Mouse (Mus musculus): ENCODE data around the gene Armt1. TPM values are rescaled to one million over a fixed set of nuclear protein-coding genes. Genes with fewer than 3 reads are reported as not detected.
"Not testable (repeated sequence)": the region's sequence is repeated elsewhere in the genome, so short reads cannot be mapped to it uniquely, and the experiment has no call there.

Gene Armt1
- total RNA-seq, 1 experiment from 2014 or later = 40.4 TPM

GRCm38 (mm10) chr10:4431746-4432122, 533 bp upstream of the Armt1 start:
- no peak for ATAC-seq (ENCODE audit: extremely low read depth, insufficient number of reproducible peaks, low FRiP score, poor library complexity, severe bottlenecking)

DNA sequence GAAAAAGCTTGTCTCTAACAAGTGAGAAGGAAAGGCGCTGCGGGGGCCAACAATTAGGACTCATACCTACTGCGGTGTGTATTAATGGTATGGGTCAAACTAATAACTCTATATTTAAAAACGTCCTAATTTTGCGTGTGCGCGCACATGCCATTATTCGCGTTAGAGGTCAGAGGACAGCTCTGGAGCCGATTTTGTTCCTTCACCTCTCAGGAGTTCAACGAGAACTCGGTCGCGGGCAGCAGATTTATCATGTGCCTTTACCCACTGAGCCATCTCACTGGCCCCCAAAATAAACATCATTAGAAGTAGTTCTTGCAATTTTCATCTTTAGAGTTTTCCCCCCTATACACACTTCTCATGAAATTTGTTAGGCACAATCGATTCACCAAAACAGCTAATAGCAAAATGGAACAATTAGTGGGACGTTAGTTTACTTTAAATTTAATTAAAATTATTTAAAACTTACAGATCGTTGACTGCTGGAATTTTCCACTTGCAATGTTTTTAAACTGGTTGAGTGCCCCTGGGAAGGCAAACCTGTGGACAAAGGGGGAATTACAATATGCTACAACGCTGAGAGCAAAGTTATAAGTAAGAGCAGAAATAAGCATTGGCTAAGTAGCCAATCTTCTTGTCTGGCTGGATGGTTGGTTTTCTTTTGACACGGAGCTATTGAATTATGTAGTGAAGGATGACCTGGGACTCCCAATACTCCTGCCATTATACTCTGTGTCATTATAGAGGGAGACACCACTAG, 909 bp downstream of the Armt1 start:
- ATAC-seq (ENCODE audit: extremely low read depth, insufficient number of reproducible peaks, low FRiP score, poor library complexity, severe bottlenecking) = no peak

- not testable (repeated sequence) for ATAC-seq (ENCODE audit: extremely low read depth, insufficient number of reproducible peaks, low FRiP score, poor library complexity, severe bottlenecking)
Measured at GRCm38 (mm10) chr10:4433871-4434270, 1.6 kb downstream of the Armt1 start.

GRCm38 (mm10) chr10:4435416-4435815, 3.1 kb downstream of the Armt1 start:
- no peak for ATAC-seq (ENCODE audit: extremely low read depth, insufficient number of reproducible peaks, low FRiP score, poor library complexity, severe bottlenecking)

GRCm38 (mm10) chr10:4456409-4456808, 24.1 kb downstream of the Armt1 start:
- peak; percentile 45; the same call in 1 of the 2 replicates for ATAC-seq (ENCODE audit: extremely low read depth, insufficient number of reproducible peaks, low FRiP score, poor library complexity, severe bottlenecking)

DNA sequence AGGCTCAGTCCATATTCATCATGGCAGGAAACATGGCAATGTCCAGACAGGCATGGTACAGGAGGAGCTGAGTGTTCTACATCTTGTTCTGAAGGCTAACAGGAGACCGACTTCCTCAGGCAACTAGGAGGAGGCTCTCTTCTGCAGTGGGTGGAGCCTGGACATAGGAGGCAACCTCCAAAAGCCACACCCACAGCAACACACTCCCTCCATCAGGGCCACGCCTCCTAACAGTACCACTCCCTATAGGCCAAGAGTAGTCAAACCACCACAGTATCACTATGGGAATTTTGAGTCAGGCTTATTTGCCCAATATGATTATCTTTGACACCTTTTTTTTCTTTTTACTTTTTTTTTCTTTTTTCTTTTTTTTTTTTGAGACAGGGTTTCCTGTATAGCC, 27.9 kb downstream of the Armt1 start:
- no peak for ATAC-seq (ENCODE audit: extremely low read depth, insufficient number of reproducible peaks, low FRiP score, poor library complexity, severe bottlenecking)

DNA sequence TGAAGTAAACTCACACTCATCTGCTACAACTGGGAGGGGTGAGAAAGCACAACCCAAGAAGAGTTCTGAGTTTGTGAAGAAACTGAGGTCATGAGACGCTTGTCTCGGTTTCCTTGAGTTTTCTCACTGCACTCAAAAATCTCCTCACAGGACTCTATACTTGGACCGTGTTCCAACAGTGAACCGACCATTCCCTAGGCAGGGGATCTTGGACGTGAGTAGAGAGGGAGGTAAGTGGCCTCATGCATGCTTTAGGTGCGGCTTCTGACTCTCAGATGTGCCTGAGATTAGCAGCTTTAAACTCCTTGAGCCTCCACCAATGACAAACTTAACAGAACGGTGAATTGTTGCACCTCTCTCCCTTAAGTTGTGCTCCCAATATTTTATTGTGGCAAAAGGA, 33.5 kb downstream of the Armt1 start:
- no peak for ATAC-seq (ENCODE audit: extremely low read depth, insufficient number of reproducible peaks, low FRiP score, poor library complexity, severe bottlenecking)

DNA sequence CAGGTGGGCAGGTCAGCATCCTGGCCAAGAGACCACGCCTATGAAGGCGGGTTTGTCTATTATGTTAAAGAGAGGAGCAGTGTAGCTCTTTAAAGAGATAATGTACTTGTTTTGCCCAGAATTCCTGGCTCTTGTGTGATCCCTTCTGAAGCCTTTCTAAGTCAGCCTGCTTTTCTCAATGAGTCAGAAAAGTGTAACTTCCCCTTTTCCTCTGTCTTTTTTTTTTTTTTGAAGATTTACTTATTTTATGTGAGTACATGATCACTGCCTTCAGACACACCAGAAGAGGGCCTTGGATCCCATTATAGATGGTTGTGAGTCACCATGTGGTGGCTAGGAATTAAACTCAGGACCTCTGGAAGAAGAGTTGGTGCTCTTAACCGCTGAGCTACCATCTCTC, 37.1 kb downstream of the Armt1 start:
- no peak for ATAC-seq (ENCODE audit: extremely low read depth, insufficient number of reproducible peaks, low FRiP score, poor library complexity, severe bottlenecking)

DNA sequence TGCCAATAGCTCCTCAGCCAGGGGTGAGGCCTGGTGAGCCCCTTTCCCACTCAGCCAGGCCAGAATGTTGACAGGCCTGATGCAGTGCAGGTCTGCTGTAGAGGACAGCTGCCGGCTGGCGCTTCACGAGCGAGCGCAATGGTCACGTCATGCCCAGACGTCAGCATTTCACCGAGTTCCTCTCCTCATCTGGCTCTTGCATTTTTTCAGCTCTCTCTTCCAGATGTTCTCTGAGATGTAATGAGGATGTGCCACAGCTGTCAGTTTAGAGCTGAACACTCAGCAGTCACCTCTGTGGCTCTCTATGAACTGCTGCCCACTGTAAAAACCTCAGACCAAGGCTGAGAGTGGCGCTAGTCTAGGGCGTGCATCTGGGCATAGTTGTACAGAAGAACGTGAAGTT, 41.3 kb downstream of the Armt1 start:
- ATAC-seq (ENCODE audit: extremely low read depth, insufficient number of reproducible peaks, low FRiP score, poor library complexity, severe bottlenecking) = no peak

- ATAC-seq (ENCODE audit: extremely low read depth, insufficient number of reproducible peaks, low FRiP score, poor library complexity, severe bottlenecking) = no peak
Measured at GRCm38 (mm10) chr10:4475431-4475830, 43.2 kb downstream of the Armt1 start.

- no peak for ATAC-seq (ENCODE audit: extremely low read depth, insufficient number of reproducible peaks, low FRiP score, poor library complexity, severe bottlenecking)
Measured at GRCm38 (mm10) chr10:4476604-4477003, 44.3 kb downstream of the Armt1 start.

GRCm38 (mm10) chr10:4480929-4481328, 48.7 kb downstream of the Armt1 start:
- no peak for ATAC-seq (ENCODE audit: extremely low read depth, insufficient number of reproducible peaks, low FRiP score, poor library complexity, severe bottlenecking)

GRCm38 (mm10) chr10:4481695-4482094, 49.4 kb downstream of the Armt1 start:
- ATAC-seq (ENCODE audit: extremely low read depth, insufficient number of reproducible peaks, low FRiP score, poor library complexity, severe bottlenecking) = no peak

DNA sequence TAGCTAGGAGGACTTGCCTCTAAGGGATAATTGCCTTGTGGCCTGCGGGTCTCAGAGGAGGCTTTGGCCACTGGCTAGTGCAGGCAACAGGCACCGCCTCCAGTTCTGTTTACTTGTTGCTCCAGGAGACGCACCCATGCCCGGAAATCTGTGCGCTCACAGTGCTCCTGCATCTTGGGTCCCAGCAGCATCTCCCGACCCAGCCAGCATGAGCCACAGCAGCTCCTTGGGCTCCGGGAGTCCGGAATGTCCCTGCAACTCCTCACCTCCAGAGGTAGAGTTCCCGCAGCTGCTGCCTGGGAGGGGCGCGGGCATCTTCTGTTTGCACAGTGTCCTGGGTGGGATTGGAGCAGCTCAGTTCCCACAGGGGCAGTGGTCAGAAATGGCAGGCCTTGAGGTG, 50.1 kb downstream of the Armt1 start, which contains the start of gene Ccdc170:
Ccdc170 (plus strand) TSS at position 148 of the 400 bp plus-strand sequence.
- no peak for ATAC-seq (ENCODE audit: extremely low read depth, insufficient number of reproducible peaks, low FRiP score, poor library complexity, severe bottlenecking)

DNA sequence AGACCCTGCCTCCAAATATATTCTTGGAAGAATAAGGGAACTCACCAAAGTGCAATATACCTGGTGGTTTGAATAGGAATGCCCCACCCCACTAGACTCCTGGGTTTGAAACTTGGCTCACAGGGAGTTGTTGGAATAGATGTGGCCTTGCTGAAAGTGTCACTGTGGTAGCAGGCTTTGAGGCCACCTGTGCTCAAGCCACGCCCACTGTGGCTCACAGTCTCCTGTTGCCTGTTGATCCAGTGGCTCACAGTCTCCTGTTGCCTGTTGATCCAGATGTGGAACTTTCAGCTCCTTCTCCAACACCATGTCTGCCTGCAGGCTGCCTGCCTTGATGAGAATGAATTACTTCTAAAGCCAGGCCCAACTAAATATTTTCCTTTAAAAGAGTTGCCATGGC, 51.6 kb downstream of the Armt1 start:
- ATAC-seq (ENCODE audit: extremely low read depth, insufficient number of reproducible peaks, low FRiP score, poor library complexity, severe bottlenecking) = no peak

DNA sequence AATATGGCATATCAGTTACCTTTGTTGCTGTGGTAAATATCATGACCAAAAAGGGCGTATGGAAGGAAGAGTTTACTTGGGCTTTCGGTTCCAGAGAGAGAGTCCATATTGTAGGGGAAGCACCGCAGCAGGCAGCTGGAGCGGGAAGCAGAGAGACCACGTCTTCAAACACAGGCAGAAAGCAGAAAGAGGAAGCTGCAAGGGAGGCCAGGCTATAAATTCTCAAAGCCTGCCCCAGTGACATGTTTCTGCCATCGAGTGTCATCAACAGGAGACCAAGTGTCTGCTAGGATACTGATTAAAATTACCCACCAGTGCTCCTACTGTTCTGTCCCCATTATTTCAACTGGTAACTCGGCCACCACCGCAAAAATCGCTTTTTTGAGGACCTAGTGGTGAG, 52.7 kb downstream of the Armt1 start:
- ATAC-seq (ENCODE audit: extremely low read depth, insufficient number of reproducible peaks, low FRiP score, poor library complexity, severe bottlenecking) = no peak

DNA sequence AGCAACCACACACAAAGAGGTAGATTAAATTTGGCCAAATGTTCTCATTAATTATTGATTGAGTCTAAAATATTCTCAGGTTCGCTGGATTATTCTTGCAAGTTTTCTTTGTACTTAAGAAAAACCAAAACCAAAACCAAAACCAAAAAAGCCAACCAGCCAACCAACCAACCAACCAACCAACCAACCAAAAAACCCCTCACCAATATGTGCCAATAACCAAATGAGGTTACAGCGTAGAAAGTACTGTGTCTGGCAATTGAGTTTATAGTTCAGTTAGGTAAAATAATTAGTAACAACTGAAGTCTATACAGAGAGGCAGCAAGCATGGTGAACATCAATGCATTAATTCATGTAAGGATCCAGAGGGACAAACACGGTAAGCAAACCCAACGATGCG, 57.6 kb downstream of the Armt1 start:
- ATAC-seq (ENCODE audit: extremely low read depth, insufficient number of reproducible peaks, low FRiP score, poor library complexity, severe bottlenecking) = peak; percentile 61; the same call in 1 of the 2 replicates

DNA sequence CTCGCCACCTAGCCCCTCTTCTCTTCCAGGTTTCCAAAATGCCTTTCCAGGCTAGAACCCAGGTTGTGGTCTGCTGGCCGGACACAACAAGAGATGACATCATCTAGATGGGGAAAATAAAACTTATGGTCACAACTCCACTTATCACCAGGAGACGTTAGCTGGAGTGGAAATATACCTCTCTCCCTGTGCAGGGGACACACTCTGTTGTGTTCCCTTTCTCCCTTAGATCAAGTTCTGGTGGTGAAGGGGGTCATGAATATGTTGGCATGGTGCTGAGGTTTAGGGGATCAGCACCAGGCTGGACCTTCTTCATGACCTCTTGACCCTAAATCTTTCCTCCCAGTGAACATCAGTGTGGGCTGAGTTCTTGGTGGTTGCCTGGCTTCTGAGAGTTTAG, 59.0 kb downstream of the Armt1 start:
- ATAC-seq (ENCODE audit: extremely low read depth, insufficient number of reproducible peaks, low FRiP score, poor library complexity, severe bottlenecking) = no peak

DNA sequence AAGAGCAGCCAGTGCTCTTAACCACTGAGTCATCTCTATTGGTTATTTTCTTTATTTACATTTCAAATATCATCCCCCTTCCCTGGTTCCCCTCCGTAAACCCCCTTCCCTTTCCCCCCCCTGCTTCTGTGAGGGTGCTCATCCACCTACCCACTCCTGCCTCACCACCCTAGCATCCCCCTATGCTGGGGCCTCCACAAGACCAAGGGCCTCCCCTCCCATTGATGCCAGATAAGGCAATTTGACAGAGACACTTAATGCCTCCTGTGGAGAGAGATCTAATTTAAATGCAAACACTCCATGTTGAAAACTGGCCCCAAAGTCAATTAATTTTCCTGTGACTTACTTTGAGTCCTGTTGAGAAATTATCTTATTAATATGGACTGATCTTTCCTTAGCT, 59.8 kb downstream of the Armt1 start:
- no peak for ATAC-seq (ENCODE audit: extremely low read depth, insufficient number of reproducible peaks, low FRiP score, poor library complexity, severe bottlenecking)

- ATAC-seq (ENCODE audit: extremely low read depth, insufficient number of reproducible peaks, low FRiP score, poor library complexity, severe bottlenecking) = no peak
Measured at GRCm38 (mm10) chr10:4492909-4493308, 60.6 kb downstream of the Armt1 start.

- no peak for ATAC-seq (ENCODE audit: extremely low read depth, insufficient number of reproducible peaks, low FRiP score, poor library complexity, severe bottlenecking)
Measured at GRCm38 (mm10) chr10:4503251-4503650, 71.0 kb downstream of the Armt1 start.
